Mouse (Mus musculus): ENCODE results near the gene Ing3.

- no peak for TF ChIP-seq CTCF (IDR thresholded peaks at IDR 0.05; ENCODE audit: low read depth, low read length)
- no peak for TF ChIP-seq POLR2A (IDR thresholded peaks at IDR 0.05; ENCODE audit: extremely low read depth, insufficient read depth, low read length)
Measured at GRCm38 (mm10) chr6:22003200-22003587, 53.8 kb downstream of the Ing3 start.
